Mouse (Mus musculus) olfactory bulb, adult 2 months (tissue): Measurements from ENCODE around the gene Rab26.

Source experiments
- CTCF ChIP-seq: fragments of 200-500 bp; IDR thresholded peaks from 2 replicates; pipeline ENCODE4 v1.5.1; 2012; ENCODE audit warnings: low read depth, mild to moderate bottlenecking, low read length, moderate library complexity; ENCODE audit not compliant: insufficient read depth
- POLR2A ChIP-seq: fragments of 200-500 bp; IDR thresholded peaks from 2 replicates; pipeline ENCODE4 v1.6.1; 2012; ENCODE audit warnings: mild to moderate bottlenecking, low read depth, low read length, moderate library complexity; ENCODE audit not compliant: insufficient read depth

- TF ChIP-seq CTCF (no peak), POLR2A (no peak)
Observed at GRCm38 (mm10) chr17:24546234-24546633, 12.2 kb upstream of the Rab26 start.
